Mouse (Mus musculus) CH12.LX (cell line): Measurements from ENCODE around the gene Prpf3. TPM values are rescaled to one million over a fixed set of nuclear protein-coding genes. Genes with fewer than 3 reads are reported as not detected.

ENCODE experiments used
- DNase-seq: peaks from one replicate; pipeline ENCODE4 v3.0.0-alpha.2; 2013; ENCODE audit errors: extremely low read depth
- H3K27ac ChIP-seq: 2 replicates; pipeline ENCODE4 v1.5.1; 2012; ENCODE audit warnings: low read depth, mild to moderate bottlenecking, control low read depth, moderate library complexity; ENCODE audit not compliant: insufficient read depth
- H3K27me3 ChIP-seq: replicated peaks from 2 replicates; pipeline ENCODE3; 2012; ENCODE audit warnings: inconsistent platforms
- H3K36me3 ChIP-seq, 2 experiments: replicated peaks in 1 of 2; 2 replicates each; pipeline versions ENCODE3 to v1.6.1; 2012; ENCODE audit warnings: inconsistent platforms in 1 of 2, low read length in 1 of 2, mild to moderate bottlenecking in 1 of 2, mixed read lengths in 1 of 2, moderate library complexity in 1 of 2; ENCODE audit not compliant: control insufficient read depth in 1 of 2, insufficient read depth in 1 of 2
- H3K4me1 ChIP-seq, 2 experiments: 2 replicates each; pipeline ENCODE4 v1.6.1; 2012; ENCODE audit warnings: inconsistent platforms in 1 of 2, moderate library complexity in 1 of 2; ENCODE audit not compliant: insufficient read depth in 2 of 2, control insufficient read depth in 1 of 2
- H3K4me2 ChIP-seq: 2 replicates; pipeline ENCODE4 v1.6.1; 2012; ENCODE audit warnings: low read depth, mild to moderate bottlenecking, control low read depth; ENCODE audit not compliant: poor library complexity, insufficient read depth, severe bottlenecking
- H3K4me3 ChIP-seq, 3 experiments: fragments of 150-350 bp in 1 of 3; sonication (generic) in 1 of 3; replicated peaks in 1 of 3; 2 replicates each; pipeline versions ENCODE3 to v1.5.1; 2011 to 2012; ENCODE audit warnings: low read depth in 2 of 3, low read length in 2 of 3, mild to moderate bottlenecking in 2 of 3, moderate library complexity in 2 of 3, control low read depth in 1 of 3, improper control_type of control experiment in 1 of 3, inconsistent platforms in 1 of 3, mixed read lengths in 1 of 3; ENCODE audit not compliant: poor library complexity in 1 of 3
- H3K79me2 ChIP-seq: replicated peaks from 2 replicates; pipeline ENCODE4 v1.6.1; 2012; ENCODE audit warnings: mild to moderate bottlenecking, moderate library complexity; ENCODE audit not compliant: control insufficient read depth, poor library complexity, insufficient read depth, severe bottlenecking; ENCODE audit errors: extremely low read depth
- H3K9ac ChIP-seq: 2 replicates; pipeline ENCODE4 v1.6.1; 2012; ENCODE audit warnings: low read depth, mild to moderate bottlenecking, control low read depth, moderate library complexity; ENCODE audit not compliant: insufficient read depth
- H3K9me3 ChIP-seq: replicated peaks from 2 replicates; pipeline ENCODE3; 2012; ENCODE audit warnings: low read length, inconsistent platforms, mixed read lengths
- BHLHE40 ChIP-seq: IDR thresholded peaks from 2 replicates; pipeline ENCODE4 v1.6.1; 2011; ENCODE audit warnings: mild to moderate bottlenecking, low read depth, low read length, improper control_type of control experiment
- CHD1 ChIP-seq: IDR thresholded peaks from 2 replicates; pipeline ENCODE4 v1.6.1; 2012; ENCODE audit warnings: low read depth, low read length, improper control_type of control experiment, inconsistent platforms
- CTCF ChIP-seq, 2 experiments: IDR thresholded peaks in 1 of 2; conservative IDR thresholded peaks in 1 of 2; 2 replicates each; pipeline ENCODE4 v1.5.1; 2011 to 2012; ENCODE audit warnings: low read depth in 2 of 2, low read length in 2 of 2, improper control_type of control experiment in 1 of 2, inconsistent platforms in 1 of 2, mild to moderate bottlenecking in 1 of 2, moderate library complexity in 1 of 2
- ELF1 ChIP-seq: IDR thresholded peaks from 2 replicates; pipeline ENCODE4 v1.6.1; 2014; ENCODE audit warnings: low read depth, mild to moderate bottlenecking, inconsistent platforms, low read length, improper control_type of control experiment
- ETS1 ChIP-seq: conservative IDR thresholded peaks from 2 replicates; pipeline ENCODE4 v1.6.1; 2012; ENCODE audit warnings: low read depth, mild to moderate bottlenecking, inconsistent platforms, low read length, improper control_type of control experiment, moderate library complexity
- GABPA ChIP-seq: IDR thresholded peaks from 2 replicates; pipeline ENCODE4 v1.6.1; 2012; ENCODE audit warnings: low read depth, low read length, improper control_type of control experiment, inconsistent platforms; ENCODE audit not compliant: insufficient replicate concordance
- HCFC1 ChIP-seq: IDR thresholded peaks from 2 replicates; pipeline ENCODE4 v1.6.1; 2012; ENCODE audit warnings: low read depth, mild to moderate bottlenecking, inconsistent platforms, low read length, improper control_type of control experiment
- IRF4 ChIP-seq: IDR thresholded peaks from 2 replicates; pipeline ENCODE4 v1.6.1; 2014; ENCODE audit warnings: low read depth, mild to moderate bottlenecking, inconsistent platforms, low read length, improper control_type of control experiment
- JUND ChIP-seq: conservative IDR thresholded peaks from 2 replicates; pipeline ENCODE4 v1.6.1; 2011; ENCODE audit warnings: low read depth, low read length, improper control_type of control experiment
- KAT2A ChIP-seq: IDR thresholded peaks from 2 replicates; pipeline ENCODE4 v1.6.1; 2012; ENCODE audit warnings: low read length, improper control_type of control experiment, inconsistent platforms; ENCODE audit not compliant: insufficient replicate concordance
- MAFK ChIP-seq: IDR thresholded peaks from 2 replicates; pipeline ENCODE4 v1.6.1; 2011; ENCODE audit warnings: low read length, improper control_type of control experiment; ENCODE audit not compliant: insufficient replicate concordance
- MAX ChIP-seq: IDR thresholded peaks from 2 replicates; pipeline ENCODE4 v1.6.1; 2011; ENCODE audit warnings: low read length, improper control_type of control experiment
- MAZ ChIP-seq: IDR thresholded peaks from 2 replicates; pipeline ENCODE4 v1.6.1; 2012; ENCODE audit warnings: low read depth, mild to moderate bottlenecking, inconsistent platforms, low read length, improper control_type of control experiment, moderate library complexity
- MEF2A ChIP-seq: IDR thresholded peaks from 2 replicates; pipeline ENCODE4 v1.6.1; 2014; ENCODE audit warnings: low read depth, mild to moderate bottlenecking, inconsistent platforms, low read length, improper control_type of control experiment, borderline replicate concordance
- MXI1 ChIP-seq: IDR thresholded peaks from 2 replicates; pipeline ENCODE4 v1.6.1; 2011; ENCODE audit warnings: mild to moderate bottlenecking, low read depth, low read length, improper control_type of control experiment
- NELFE ChIP-seq: IDR thresholded peaks from 2 replicates; pipeline ENCODE4 v1.6.1; 2011; ENCODE audit warnings: low read depth, low read length, improper control_type of control experiment
- NRF1 ChIP-seq: IDR thresholded peaks from 2 replicates; pipeline ENCODE4 v1.6.1; 2014; ENCODE audit warnings: low read depth, mild to moderate bottlenecking, inconsistent platforms, low read length, improper control_type of control experiment, moderate library complexity
- PAX5 ChIP-seq: IDR thresholded peaks from 2 replicates; pipeline ENCODE4 v1.6.1; 2012; ENCODE audit warnings: low read length, inconsistent platforms, mixed read lengths
- POLR2A ChIP-seq: IDR thresholded peaks from 2 replicates; pipeline ENCODE4 v1.6.1; 2011; ENCODE audit warnings: low read depth, mild to moderate bottlenecking, improper control_type of control experiment, low read length
- POLR2AphosphoS2 ChIP-seq: IDR thresholded peaks from 2 replicates; pipeline ENCODE4 v1.6.1; 2011; ENCODE audit warnings: low read depth, low read length, improper control_type of control experiment
- RAD21 ChIP-seq: IDR thresholded peaks from 2 replicates; pipeline ENCODE4 v1.6.1; 2011; ENCODE audit warnings: low read depth, mild to moderate bottlenecking, low read length, improper control_type of control experiment, moderate library complexity
- SIN3A ChIP-seq: IDR thresholded peaks from 2 replicates; pipeline ENCODE4 v1.6.1; 2012; ENCODE audit warnings: low read length, improper control_type of control experiment, inconsistent platforms
- SMC3 ChIP-seq: IDR thresholded peaks from 2 replicates; pipeline ENCODE4 v1.6.1; 2011; ENCODE audit warnings: low read depth, low read length, improper control_type of control experiment
- TBP ChIP-seq: conservative IDR thresholded peaks from 2 replicates; pipeline ENCODE4 v1.6.1; 2011; ENCODE audit warnings: low read depth, low read length, improper control_type of control experiment
- TCF12 ChIP-seq: IDR thresholded peaks from 2 replicates; pipeline ENCODE4 v1.6.1; 2014; ENCODE audit warnings: low read depth, mild to moderate bottlenecking, inconsistent platforms, low read length, improper control_type of control experiment
- UBTF ChIP-seq: IDR thresholded peaks from 2 replicates; pipeline ENCODE4 v1.6.1; 2012; ENCODE audit warnings: low read depth, mild to moderate bottlenecking, inconsistent platforms, low read length, improper control_type of control experiment, moderate library complexity
- USF1 ChIP-seq: IDR thresholded peaks from 2 replicates; pipeline ENCODE4 v1.6.1; 2014; ENCODE audit warnings: low read depth, mild to moderate bottlenecking, inconsistent platforms, low read length, improper control_type of control experiment
- USF2 ChIP-seq: conservative IDR thresholded peaks from 2 replicates; pipeline ENCODE4 v1.6.1; 2011; ENCODE audit warnings: low read depth, low read length, improper control_type of control experiment
- ZC3H11A ChIP-seq: IDR thresholded peaks from 2 replicates; pipeline ENCODE4 v1.6.1; 2012; ENCODE audit warnings: low read depth, mild to moderate bottlenecking, inconsistent platforms, low read length, improper control_type of control experiment
- ZMIZ1 ChIP-seq: IDR thresholded peaks from 2 replicates; pipeline ENCODE4 v1.6.1; 2012; ENCODE audit warnings: low read depth, mild to moderate bottlenecking, inconsistent platforms, low read length, improper control_type of control experiment
- ZNF384 ChIP-seq: IDR thresholded peaks from 2 replicates; pipeline ENCODE4 v1.6.1; 2012; ENCODE audit warnings: low read depth, low read length, improper control_type of control experiment, inconsistent platforms
- dilution Hi-C: fragments of 300-500 bp; cut with MboI; formaldehyde crosslinking; loops from 2 replicates; pipeline ENCODE4 v1.14.3; 2020; ENCODE audit warnings: low sequenced_read_pairs; ENCODE audit not compliant: extremely low pct_unique_long_range_greater_than_20kb, extremely low pct_ligation_motif_present
- in situ Hi-C: fragments of 300-500 bp; cut with MboI; formaldehyde crosslinking; loops from 3 replicates; pipeline ENCODE4 v1.14.3; 2019; ENCODE audit warnings: low sequenced_read_pairs, low pct_ligation_motif_present, low pct_unique_long_range_greater_than_20kb, mixed read lengths
- polyA plus RNA-seq: library from polyadenylated mRNA; unstranded; fragments of >175 nt; gene quantifications from 2 replicates; pipeline ENCODE4 v1.2.1, GENCODE M21; 2012; ENCODE audit warnings: low read depth; ENCODE audit not compliant: insufficient read length
- total RNA-seq, 2 experiments: library from RNA; depleted of rRNA; stranded (reverse); fragments of 300-350 nt in 1 of 2; fragments of >200 nt in 1 of 2; gene quantifications; 2 replicates each; pipeline ENCODE4 v1.2.3; 2012 to 2014

Gene Prpf3
- total and polyA plus RNA-seq, 3 experiments, result 11.5 to 67.8 (median 27.1) TPM

GRCm38 (mm10) chr3:95872048-95872447 lies 16.4 kb upstream of the Prpf3 start:
- Histone ChIP-seq H3K4me3 (peak overlapping the region; percentile 68 to 96 (median 94)), H3K27ac (peak overlapping the region; percentile 38; the same call in 1 of the 2 replicates), H3K79me2 (peaks cover 43% of the 10 kb centered on the region), H3K4me1 (peaks cover 3 to 19% of the 10 kb centered on the region in 2 experiments; a peak in 3 of 4 replicates), H3K36me3 (peaks cover 25 to 56% of the 10 kb centered on the region in 2 experiments), H3K27me3 (no peaks in the 10 kb centered on the region), H3K4me2 (peak overlapping the region; percentile 96), H3K9ac (peak overlapping the region; percentile 91), H3K9me3 (no peaks in the 10 kb centered on the region)
- in situ Hi-C loops, result no loop called here
- no peak for DNase-seq
- dilution Hi-C loops, result no loop called here
- no peak for TF ChIP-seq MAZ
- 0 out of 2 replicates have a peak, but pooled peaks have one; percentile 21 for TF ChIP-seq MXI1
- TF ChIP-seq, all 38 proteins: peak for 1

GRCm38 (mm10) chr3:95871392-95871867 lies 15.7 kb upstream of the Prpf3 start, which contains the start of gene Mrps21:
TSS of gene Mrps21 (minus strand) at chr3:95871519.
- in situ Hi-C loops (no loop called here), dilution Hi-C loops (no loop called here)
- Histone ChIP-seq H3K4me1 (peaks cover 3 to 19% of the 10 kb centered on the region in 2 experiments; a peak in 3 of 4 replicates), H3K4me2 (peak within 1 kb of the TSS; percentile 96), H3K9me3 (no peaks in the 10 kb centered on the region), H3K27me3 (no peaks in the 10 kb centered on the region), H3K4me3 (peak within 1 kb of the TSS; percentile 68 to 96 (median 94)), H3K79me2 (peaks cover 43% of the 10 kb centered on the region), H3K27ac (peak within 1 kb of the TSS; percentile 47), H3K36me3 (peaks cover 25 to 60% of the 10 kb centered on the region in 2 experiments), H3K9ac (peak within 1 kb of the TSS; percentile 91)
- TF ChIP-seq JUND (no peak), RAD21 (no peak; the same call in 1 of the 2 replicates), MEF2A (peak; percentile 58; the same call in 1 of the 2 replicates), POLR2A (peak; percentile 99), UBTF (peak; percentile 62; the same call in 1 of the 2 replicates), POLR2AphosphoS2 (peak; percentile 72), ZNF384 (peak; percentile 55), SIN3A (peak; percentile 76), ETS1 (peak; percentile 38; the same call in 1 of the 2 replicates), MAZ (0 out of 2 replicates have a peak, but pooled peaks have one; percentile 37), USF1 (no peak), USF2 (no peak), MAX (no peak), NELFE (peak; percentile 95; the same call in 1 of the 2 replicates), PAX5 (no peak), SMC3 (no peak), ZMIZ1 (peak; percentile 65; the same call in 1 of the 2 replicates), TCF12 (peak; percentile 95), ZC3H11A (no peak), IRF4 (peak; percentile 69), TBP (peak; percentile 90), NRF1 (peak; percentile 90), GABPA (no peak; the same call in 1 of the 2 replicates), CHD1 (no peak), MXI1 (no peak), KAT2A (peak; percentile 78; the same call in 1 of the 2 replicates), HCFC1 (peak; percentile 90), MAFK (no peak), CTCF (conservative IDR thresholded peaks at IDR 0.05 in 1 of 2, IDR thresholded peaks at IDR 0.05 in 1 of 2; ENCODE audit: low read depth in 2 of 2, low read length in 2 of 2) (no peak), BHLHE40 (peak; percentile 60), ELF1 (peak; percentile 91)
- peak; percentile 92 for DNase-seq
